Mouse (Mus musculus): ENCODE measurements at regions not wholly inside any gene's neighbourhood (a gene's known extent, or its start where the extent isn't known, plus 50 kb on each side); places are given as distances from the start of the nearest gene placed in this dataset.

DNA sequence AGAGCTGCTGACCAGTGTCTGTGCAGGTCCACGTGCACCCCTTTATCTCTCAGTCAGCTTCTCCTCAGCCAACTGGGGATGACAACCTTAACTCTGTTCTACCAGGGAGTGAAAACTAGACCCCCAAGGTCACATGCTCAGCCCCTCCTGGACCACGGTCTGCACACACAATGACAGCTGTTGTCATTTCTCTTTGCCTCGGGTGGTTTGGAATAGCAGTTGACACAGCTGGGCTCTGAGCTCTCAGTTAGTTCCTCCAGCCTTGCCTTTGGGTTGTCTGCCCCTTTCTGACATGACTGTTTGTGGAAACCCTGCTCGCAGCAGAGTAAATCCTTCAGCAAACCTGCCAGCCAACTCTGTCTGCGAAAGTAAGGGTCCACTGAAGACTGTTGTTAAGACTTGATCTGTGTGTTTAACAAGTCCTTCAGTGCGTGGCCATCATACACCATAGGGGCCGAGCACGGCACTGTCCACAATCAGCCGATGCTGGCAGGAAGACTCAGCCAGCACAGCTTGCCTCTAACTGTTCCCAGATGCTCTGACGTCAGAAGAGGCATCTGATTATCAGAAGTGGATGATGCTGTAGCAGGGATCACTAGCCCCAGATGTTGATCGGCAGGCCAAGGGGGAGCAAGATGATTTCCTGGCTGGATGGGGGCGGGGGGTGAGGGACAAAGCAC is 106.7 kb upstream of the Lrig1 start:
- DNase-seq, result no peak

- DNase-seq, result no peak
Measured at GRCm38 (mm10) chr6:94805685-94806084, 105.7 kb upstream of the Lrig1 start.

- DNase-seq, result no peak
Measured at GRCm38 (mm10) chr6:94804284-94804815, 104.4 kb upstream of the Lrig1 start.

- no peak for DNase-seq
Measured at GRCm38 (mm10) chr6:94801039-94801438, 101.1 kb upstream of the Lrig1 start.

- DNase-seq, result no peak
Measured at GRCm38 (mm10) chr6:94798545-94799211, 98.7 kb upstream of the Lrig1 start.

GRCm38 (mm10) chr6:94795442-94795841 is 95.5 kb upstream of the Lrig1 start:
- DNase-seq, result no peak

GRCm38 (mm10) chr6:94793555-94793954 is 93.6 kb upstream of the Lrig1 start:
- no peak for DNase-seq

DNA sequence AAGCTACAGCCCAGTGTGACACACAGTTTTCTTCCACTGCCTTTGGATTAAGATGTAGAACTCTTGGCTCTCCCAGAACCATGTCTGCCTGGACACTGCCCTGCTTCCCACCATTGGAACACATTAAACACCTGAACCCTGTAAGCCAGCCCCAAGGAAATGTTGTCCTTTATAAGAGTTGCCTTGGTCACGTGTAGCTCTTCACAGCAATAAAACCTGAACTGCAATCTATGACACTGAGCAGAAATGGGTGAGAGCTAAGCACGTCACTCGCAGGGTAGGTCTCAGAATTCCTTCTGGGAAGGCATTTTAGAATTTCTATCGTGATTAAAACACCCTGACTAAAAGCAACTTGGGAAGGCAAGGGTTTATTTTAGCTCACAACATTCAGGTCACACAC is 92.4 kb upstream of the Lrig1 start:
- DNase-seq, result no peak

DNA sequence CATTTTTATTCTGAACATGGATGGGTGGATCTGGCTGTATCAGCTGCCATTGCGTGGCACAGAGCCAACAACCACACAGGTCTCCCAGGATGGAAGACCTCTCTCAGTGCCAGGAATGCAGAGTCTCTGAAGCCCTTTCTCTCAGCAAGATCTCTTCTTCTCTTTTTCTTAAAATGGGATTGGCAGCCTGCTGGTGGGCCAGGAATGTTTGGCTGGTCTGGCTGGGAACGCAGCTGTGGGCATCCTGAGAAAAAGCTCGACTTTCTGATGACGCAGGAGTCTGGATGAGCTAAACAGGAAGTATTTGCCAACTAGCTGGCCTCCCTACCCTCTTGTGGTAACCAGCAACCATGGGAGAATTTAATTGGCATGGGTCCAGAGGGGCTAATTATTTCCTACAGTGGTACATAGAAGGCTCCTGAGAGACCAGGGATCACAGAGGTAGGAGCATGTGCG is 89.4 kb upstream of the Lrig1 start:
- no peak for DNase-seq

DNA sequence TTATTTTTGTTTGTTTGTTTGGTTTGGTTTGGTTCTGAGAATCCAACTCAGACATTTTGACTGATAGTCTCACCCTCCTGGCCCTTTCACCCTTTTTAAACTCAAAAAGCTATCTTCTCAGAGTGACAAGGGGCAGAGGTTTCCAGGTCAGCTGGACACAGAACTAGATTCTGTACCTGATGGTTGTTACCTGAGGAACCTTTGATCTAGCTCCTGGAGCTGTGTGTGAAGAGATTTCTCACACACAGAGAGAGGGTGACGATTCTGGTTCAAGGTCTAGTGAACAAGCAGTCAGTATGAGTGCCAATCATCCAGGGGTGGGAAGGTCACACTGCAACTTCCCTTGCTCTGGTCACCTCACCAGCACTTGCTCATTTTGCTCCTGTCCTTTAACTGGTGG is 83.5 kb upstream of the Lrig1 start:
- no peak for DNase-seq

GRCm38 (mm10) chr6:94780621-94781020 is 80.7 kb upstream of the Lrig1 start:
- DNase-seq, result no peak

DNA sequence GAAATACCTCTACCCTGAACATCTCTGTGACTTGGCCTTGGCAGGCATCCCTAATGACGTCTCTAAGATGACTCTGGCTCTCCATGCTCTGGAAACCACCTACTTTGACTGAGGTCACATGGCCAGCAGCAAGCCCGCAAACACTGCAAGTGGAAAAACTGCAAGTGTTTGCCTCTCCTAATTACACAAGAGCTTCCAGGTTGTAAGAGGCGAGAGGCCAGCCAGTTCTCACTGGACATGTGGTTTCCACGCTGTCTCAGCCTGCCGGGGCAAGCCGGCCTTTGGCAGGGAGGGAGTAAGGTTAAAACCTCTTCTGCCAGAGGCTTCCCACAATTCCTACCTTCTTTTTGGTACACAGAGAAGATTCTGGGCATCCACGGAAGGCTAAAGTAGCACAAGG is 79.9 kb upstream of the Lrig1 start:
- peak; percentile 70 to 79 for DNase-seq

- DNase-seq, result no peak
Measured at GRCm38 (mm10) chr6:94779213-94779612, 79.3 kb upstream of the Lrig1 start.

DNA sequence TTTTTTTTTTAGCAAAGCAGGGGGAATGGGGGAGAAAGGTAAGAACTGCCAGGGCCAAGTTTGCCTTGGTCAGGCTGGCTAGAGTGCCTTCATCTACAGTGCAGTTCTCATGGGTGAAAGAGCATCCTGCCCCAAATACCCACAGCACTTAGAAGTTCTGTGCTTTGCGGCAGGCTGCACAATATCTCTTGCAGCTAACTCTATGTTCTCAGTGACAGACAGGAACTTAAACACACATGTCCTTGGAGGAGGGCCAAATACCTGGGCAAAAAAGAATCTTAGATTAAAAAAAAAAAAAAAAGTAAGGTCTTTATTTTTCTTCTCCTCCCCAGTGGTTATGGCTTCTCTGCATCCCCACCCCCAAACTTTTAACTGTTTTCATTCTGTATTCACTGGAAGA is 78.8 kb upstream of the Lrig1 start:
- no peak for DNase-seq

DNA sequence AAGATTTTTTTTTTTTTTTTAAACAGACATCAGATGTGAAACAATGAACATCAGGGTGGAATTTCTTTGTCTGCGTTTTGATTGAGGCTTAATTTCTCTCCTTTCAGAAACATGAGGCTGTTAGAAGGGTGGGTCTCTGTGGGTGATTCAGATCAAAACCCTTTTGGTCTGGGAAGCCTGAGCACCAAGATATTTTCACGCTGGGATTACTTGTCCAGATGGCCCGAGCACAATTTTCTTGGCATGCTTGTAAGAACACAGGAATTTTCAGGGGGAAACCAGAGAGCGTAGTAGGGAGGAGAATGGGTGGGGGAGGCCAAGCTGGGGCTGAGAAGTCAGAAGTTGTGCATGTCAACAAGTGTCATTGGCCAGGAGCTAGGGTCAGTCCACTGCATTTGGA is 76.6 kb upstream of the Lrig1 start:
- no peak for DNase-seq

DNA sequence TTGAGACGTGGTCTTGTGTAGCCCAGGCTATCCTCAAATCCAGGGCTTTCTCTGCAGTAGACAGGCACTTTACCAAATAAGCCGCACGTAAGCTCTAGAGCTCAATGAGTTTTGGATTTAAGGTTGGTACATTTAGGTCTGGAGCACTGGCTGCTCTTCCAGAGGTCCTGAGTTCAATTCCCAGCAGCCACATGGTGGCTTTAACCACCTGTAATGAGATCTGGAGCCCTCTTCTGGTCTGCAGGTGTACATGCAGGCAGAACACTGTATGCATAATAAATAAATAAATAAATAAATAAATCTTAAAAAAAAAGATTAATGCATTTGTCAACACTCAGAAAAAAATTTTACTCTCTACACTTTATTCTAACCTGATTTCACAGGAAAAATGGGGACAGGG is 74.9 kb upstream of the Lrig1 start:
- no peak for DNase-seq

GRCm38 (mm10) chr6:94773604-94774486 is 73.9 kb upstream of the Lrig1 start:
- peak; percentile 29 to 35 for DNase-seq

- peak; percentile 10 to 24 for DNase-seq
Measured at GRCm38 (mm10) chr6:94772868-94773603, 73.1 kb upstream of the Lrig1 start.

DNA sequence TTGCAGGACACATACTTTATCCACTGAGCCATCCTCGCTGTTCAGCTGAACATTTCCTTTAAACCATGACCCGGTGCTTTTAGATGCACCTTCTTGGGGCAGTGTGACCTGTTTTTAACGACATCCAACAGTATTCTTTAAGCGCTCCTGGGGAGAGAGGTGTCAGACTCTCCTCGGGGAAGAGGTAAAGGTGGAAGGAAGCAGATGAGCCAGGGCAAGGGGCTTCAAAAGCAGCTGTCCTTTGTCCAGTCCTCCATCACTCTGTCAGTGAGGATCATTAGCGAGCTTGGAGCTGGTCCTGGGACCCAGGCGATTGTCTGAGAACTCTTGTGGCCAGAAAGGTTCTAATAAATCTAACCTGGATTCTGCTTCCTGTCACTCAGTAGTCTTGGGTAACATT is 72.4 kb upstream of the Lrig1 start:
- no peak for DNase-seq

DNA sequence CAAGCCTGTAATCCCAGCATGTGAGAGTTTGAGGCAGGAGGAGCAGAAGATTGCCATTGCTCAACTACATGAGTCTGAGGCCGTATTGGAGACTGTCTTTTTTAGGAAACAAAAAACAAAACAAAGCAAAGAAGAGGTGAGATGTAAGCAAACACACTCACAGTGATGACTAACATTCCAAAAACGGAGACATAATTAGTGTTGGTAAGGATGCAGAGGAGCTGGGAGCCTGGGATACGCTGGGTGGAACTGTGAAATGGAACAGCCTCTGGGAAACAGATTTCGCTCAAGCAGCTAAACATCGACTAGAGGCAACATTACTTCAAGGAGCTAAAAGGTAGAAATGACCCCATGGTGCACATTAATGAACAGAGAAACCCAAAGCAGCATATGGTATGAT is 68.3 kb upstream of the Lrig1 start:
- no peak for DNase-seq

GRCm38 (mm10) chr6:94765724-94766123 is 65.8 kb upstream of the Lrig1 start:
- no peak for DNase-seq

DNA sequence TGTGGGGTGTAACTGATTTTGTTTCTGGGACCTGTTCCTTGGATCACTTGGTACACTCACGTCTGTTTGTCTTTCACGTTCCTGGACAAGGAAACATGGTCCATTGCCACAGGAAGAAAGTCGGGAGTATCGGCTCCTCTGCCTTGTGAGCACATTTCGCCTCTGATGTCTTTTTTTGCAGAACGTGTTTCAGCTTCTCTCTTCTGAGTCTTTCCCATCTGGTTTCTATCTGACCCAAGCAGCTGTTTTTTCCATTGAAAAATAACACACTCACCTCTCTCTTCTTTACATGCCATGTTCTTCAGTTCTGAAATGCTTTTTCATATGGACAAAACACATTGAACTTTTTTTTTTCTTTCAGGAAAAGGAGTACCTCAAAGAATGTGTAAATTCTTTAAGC is 61.4 kb upstream of the Lrig1 start:
- no peak for DNase-seq

- peak in 1 of 2 experiments; percentile 40 for DNase-seq
Measured at GRCm38 (mm10) chr6:94760629-94761111, 60.7 kb upstream of the Lrig1 start.

All from lung, postnatal 4 days (tissue).